Mouse (Mus musculus) kidney, postnatal 4 days (tissue): ENCODE data around the gene Wiz.

ENCODE experiments used
- DNase-seq, 2 experiments: peaks; one replicate each; pipeline ENCODE4 v3.0.0; 2021; ENCODE audit warnings: mixed read lengths in 2 of 2

The Wiz gene

GRCm38 (mm10) chr17:32389101-32389659 lies at the start of gene Wiz:
Gene Wiz, minus strand, starts transcription at chr17:32389439.
- peak; percentile 96 to 97 for DNase-seq

DNA sequence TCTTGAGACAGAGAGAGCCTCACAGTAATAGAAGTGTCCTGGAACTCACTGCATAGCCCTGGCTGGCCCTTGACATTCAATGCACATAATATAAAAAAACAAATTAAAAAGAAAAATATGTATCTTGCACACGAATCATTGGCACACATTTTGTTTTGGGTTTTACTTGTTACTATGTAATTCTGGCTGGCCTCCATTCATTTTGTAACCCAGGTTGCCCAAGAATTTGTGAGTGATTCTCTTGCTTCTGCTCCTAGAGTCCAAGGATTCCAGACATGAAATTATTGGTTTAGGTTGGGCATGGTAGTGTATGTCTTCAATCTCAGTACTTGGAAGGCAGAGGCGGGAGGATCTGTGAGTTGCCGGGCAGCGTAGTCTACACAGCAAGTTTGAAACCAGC lies 47.9 kb upstream of the Wiz start:
- DNase-seq = no peak

GRCm38 (mm10) chr17:32435151-32435550 lies 45.9 kb upstream of the Wiz start:
- no peak for DNase-seq

DNA sequence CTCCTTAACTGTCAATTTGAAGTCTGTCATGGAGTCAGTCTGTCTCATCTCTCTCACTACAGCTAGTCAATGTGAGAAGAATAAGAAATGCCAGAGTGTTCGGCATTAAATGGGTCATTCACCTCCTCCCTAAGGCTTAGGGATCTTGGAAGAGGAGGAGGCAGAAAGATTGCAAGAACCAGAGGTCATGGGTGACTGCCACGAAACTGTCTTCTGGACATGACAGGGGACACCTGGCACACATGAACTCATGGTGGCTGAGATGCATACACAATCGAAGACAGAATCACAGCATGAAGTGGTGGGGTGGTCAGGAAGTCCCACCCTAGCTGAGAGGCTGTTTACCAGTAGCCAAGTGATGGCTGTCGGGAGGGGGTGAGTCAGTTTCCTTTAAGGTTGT lies 45.1 kb upstream of the Wiz start:
- peak; percentile 13 to 22 for DNase-seq

- DNase-seq = peak in 1 of 2 experiments; percentile 18
Observed at GRCm38 (mm10) chr17:32431972-32432371, 42.7 kb upstream of the Wiz start.

GRCm38 (mm10) chr17:32426610-32427009 lies 37.4 kb upstream of the Wiz start:
- DNase-seq = no peak

DNA sequence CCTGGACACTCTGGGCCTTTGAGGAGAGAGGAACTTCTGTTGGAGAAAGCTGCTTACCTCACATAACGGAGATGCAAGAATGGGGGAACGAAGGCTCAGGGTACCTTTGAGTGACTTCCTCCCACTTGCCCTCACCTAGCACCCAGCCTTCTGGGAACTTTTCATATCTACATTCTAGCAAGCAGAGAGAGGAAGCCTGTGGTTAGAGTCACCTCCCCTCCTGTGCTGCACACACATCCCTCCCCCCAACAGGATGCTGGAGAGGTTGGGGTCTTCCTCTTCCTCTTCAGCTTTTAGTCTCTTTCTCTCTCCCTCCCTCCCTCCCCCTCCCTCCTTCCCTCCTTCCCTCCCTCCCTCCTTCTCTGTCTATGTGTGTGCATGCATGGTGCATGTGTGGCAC lies 34.8 kb upstream of the Wiz start, which contains the start of gene Pglyrp2:
Gene Pglyrp2, minus strand, starts transcription at position 134 of the 400 bp plus-strand sequence.
- no peak for DNase-seq

- no peak for DNase-seq
Observed at GRCm38 (mm10) chr17:32420781-32421180, 31.5 kb upstream of the Wiz start.

DNA sequence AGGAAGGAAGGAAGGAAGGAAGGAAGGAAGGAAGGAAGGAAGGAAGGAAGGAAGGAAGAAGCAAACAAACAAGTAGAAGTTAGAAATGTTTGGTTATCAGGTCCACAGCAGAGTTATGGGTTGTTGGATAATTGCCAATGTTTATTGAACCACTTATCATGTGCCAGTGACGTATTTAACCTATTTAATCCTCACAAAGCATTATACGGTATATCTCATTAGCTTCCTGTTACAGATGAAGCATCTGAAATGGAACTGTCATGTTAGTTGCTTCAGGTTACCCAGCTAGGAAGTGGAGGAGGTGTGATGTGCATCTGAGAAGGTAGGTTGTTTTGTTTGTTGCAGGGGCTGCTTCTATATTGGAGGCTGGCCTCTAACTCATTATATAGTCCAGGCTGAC lies 30.8 kb upstream of the Wiz start:
- DNase-seq = no peak

DNA sequence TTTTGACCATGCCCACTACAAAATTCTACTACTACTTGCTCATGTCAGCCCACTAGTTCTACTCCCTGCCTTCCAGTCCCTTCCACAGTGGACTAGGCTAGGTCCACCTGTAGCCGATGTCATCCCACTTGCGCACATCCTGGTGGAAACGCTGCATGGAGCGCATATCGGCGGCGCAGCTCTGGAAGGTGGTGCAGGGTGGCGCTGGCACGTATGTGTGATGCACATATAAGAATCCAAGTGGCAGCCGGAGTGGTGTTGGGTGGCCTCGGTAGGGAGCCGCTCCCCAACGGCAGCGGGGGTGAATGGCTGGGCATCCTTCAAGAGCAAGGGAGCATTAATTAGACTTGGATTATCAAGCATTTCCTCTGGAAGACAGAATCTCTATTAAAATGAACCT lies 27.5 kb upstream of the Wiz start:
- no peak for DNase-seq

DNA sequence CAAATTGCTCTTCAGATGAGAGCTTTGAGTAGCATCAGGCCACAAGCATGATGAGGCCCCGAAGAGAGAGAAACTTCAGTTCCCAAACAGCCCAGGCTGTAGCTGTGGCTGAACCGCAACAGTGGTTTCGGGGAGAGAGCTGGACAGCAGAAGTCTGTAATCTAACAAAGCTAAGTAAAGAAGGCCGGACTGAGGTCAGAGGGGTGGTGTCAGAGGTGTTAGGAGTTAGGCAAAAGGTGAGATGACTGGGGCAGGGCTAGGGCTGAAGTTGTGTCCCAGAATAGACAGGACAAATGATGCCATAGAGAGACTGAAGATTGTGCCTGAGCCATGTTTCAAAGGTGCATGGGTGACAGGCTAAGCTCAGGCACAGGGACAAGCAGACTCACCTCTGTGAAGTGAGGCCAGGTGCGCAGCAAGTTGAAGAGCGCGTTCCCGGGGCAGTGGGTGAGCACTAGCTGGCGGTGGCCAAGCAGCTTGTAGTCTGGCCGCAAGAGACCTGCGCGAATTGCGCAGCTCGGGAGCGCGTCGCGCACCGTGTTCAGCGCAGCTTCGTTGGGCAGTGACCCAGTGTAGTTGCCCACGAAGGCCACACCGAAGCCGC lies 26.3 kb upstream of the Wiz start:
- DNase-seq = no peak

- no peak for DNase-seq
Observed at GRCm38 (mm10) chr17:32411898-32412297, 22.7 kb upstream of the Wiz start.

DNA sequence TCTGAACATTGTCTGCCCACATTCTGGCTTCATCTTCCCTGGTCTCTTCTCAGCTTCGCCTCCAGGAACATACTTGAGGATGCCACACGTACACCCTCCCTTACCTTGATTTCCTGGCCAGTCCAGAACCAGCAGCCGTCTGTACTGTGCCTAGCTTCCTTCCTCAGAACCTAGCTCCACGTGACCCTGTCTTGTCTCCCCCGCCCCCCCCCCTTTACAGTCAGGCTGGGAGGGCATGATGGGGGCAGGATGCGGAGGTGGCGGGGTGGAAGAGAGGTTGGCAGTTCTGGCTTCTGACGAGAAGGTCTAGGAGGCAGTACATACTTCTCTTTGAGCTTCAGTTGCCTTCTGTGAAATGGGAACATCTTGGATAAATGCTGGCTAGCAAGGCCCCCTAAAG lies 14.2 kb upstream of the Wiz start, which contains the start of gene Rasal3:
Gene Rasal3, minus strand, starts transcription at position 167 of the 400 bp plus-strand sequence.
- no peak for DNase-seq

- no peak for DNase-seq
Observed at GRCm38 (mm10) chr17:32402779-32403157, 13.5 kb upstream of the Wiz start.

DNA sequence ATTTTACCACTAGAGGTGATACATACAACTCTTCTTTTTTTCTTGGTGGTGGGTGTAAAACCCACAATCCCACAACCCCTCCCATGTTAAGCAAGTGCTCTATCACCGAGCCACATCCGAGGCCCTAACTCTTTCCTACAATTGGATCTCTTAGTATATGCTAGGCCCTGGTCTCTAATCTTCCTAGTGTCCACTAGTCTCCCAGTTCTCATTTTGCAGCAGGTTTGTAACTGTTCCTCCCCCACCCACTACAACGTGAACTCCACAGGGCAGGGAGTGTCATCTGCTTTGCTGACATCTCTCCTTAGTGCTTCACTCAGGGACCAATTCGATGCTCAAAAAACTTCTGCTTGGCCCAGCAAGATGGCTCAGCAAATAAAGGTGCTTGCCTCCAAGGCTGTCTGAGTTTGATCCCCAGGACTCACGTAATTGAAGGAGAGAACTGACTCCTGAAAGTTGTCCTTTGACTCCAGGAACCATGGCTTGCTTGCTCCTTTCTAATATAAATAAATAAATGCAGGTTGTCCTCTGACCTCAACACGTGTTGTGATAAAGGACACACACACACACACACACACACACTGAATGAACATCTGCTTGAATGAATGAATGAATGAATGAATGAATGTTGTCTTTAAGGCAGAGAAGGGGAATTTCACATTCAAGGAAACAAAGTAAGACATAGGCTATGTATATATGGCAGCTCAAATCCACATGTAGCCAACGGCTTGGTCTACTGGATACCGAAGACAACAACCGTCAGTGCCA lies 13.0 kb upstream of the Wiz start:
- DNase-seq = no peak

DNA sequence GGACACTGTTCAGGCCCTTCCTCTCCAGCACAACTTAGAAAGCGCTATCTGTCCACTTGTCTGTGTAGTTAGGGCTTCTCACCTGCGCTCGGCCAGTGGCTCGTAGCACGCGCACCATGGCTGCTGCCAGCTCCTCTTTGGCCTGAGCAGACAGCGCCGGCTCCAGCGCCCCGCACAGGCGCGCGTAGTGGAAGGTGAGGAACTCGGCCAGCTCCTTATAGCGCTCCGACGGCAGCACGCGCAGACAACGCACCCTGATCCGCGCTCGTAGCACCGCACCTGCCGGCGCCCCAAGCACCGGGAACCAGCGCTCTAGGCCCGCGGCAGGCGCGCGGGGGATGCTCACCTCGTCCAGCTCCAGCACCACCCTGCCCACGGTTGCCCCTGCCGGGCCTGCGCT lies 7.0 kb upstream of the Wiz start:
- DNase-seq = peak in 1 of 2 experiments; percentile 28

DNA sequence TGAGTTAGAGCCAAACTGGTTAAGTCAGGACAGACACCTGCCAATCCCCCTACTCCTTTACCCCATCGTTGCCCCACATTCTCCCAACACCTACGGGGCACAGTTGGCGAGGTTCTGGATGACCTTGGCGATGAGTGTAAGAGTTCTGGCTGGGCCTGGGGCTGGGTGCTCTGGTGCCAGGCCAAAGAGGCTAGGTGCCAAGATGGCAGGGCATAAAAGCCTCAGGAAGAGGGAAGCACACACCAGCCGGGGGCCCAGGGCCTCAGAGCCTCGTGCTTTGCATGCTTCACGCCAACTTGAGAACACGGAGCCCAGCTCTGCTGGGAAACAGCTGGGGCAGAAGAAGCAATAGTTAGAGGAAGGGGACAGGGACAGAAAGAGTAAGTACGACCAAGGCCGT lies 4.7 kb upstream of the Wiz start:
- no peak for DNase-seq

- peak; percentile 53 to 63 for DNase-seq
Observed at GRCm38 (mm10) chr17:32388370-32389100, 704 bp downstream of the Wiz start.

- no peak for DNase-seq
Observed at GRCm38 (mm10) chr17:32387986-32388369, 1.3 kb downstream of the Wiz start.

DNA sequence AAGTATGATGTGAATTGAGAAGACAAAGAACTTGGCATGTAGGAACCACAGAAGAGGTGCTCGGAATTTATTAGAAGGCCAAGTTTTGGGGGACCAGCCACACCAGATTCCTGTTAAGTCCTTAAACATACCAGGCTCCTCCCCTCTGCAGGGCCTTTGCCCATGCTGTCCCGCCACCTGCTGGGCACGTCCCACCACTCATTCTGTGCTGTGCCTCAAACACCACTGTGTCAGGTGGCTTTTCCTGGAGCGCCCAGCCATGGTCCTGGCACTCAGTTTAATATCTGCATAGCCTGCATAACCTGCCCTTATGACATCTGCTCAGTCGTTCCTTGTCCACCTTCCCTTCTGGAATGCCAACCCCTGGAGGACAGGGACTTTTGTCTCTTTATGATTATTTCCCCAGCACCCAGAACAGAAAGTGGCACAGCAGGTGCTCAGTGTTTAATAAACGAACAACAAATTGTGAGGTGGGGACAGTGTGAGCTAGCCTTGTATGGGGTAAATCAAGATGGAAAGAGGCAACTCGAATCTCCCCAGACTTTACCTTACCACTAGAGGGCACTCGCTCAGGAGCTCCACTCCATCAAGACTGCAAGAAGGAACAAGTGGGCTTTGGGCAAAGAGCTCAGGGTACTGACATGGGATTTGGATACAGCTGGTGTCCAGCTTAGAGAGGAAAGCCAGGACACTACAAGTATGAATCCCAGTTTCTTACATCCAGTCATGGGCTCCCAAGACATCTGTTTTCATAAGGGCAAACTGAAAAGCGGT lies 2.4 kb downstream of the Wiz start:
- DNase-seq = peak; percentile 34 to 57

- no peak for DNase-seq
Observed at GRCm38 (mm10) chr17:32383661-32384060, 5.6 kb downstream of the Wiz start.

- no peak for DNase-seq
Observed at GRCm38 (mm10) chr17:32382576-32382975, 6.7 kb downstream of the Wiz start.

- no peak for DNase-seq
Observed at GRCm38 (mm10) chr17:32378786-32379185, 10.5 kb downstream of the Wiz start.
